Mouse (Mus musculus) heart, adult 9 months (tissue): ENCODE measurements at regions not wholly inside any gene's neighbourhood (a gene's known extent, or its start where the extent isn't known, plus 50 kb on each side); places are given as distances from the start of the nearest gene placed in this dataset.

Experiments
- DNase-seq, 2 experiments: peaks; one replicate each; pipeline ENCODE4 v3.0.0; 2022; ENCODE audit warnings: low spot score in 2 of 2

GRCm38 (mm10) chr12:29368107-29368819 is 159.9 kb upstream of the Myt1l start:
- DNase-seq: peak; percentile 15 to 40

GRCm38 (mm10) chr12:29368820-29369175 is 159.4 kb upstream of the Myt1l start:
- DNase-seq: no peak

GRCm38 (mm10) chr12:29391756-29392155 is 136.4 kb upstream of the Myt1l start:
- no peak for DNase-seq

GRCm38 (mm10) chr12:29394271-29394670 is 133.9 kb upstream of the Myt1l start:
- no peak for DNase-seq

GRCm38 (mm10) chr12:29394881-29395280 is 133.3 kb upstream of the Myt1l start:
- no peak for DNase-seq

GRCm38 (mm10) chr12:29395401-29395982 is 132.7 kb upstream of the Myt1l start:
- peak in 1 of 2 experiments; percentile 6 for DNase-seq

GRCm38 (mm10) chr12:29404434-29404833 is 123.8 kb upstream of the Myt1l start:
- DNase-seq: no peak

GRCm38 (mm10) chr12:29409336-29410055 is 118.7 kb upstream of the Myt1l start:
- no peak for DNase-seq

- DNase-seq: no peak
Observed at GRCm38 (mm10) chr12:29433936-29434335, 94.2 kb upstream of the Myt1l start.

- DNase-seq: no peak
Observed at GRCm38 (mm10) chr12:29439343-29440019, 88.7 kb upstream of the Myt1l start.

GRCm38 (mm10) chr12:29465201-29465600 is 63.0 kb upstream of the Myt1l start:
- peak in 1 of 2 experiments; percentile 3 for DNase-seq
